Mouse (Mus musculus): ENCODE measurements around the gene Cnot6. TPM values are rescaled to one million over a fixed set of nuclear protein-coding genes. Genes with fewer than 3 reads are reported as not detected.

The Cnot6 gene
- polyA plus RNA-seq, 1 experiment from 2014 or later = 61.9 TPM

GRCm38 (mm10) chr11:49737625-49738024 lies 25.1 kb upstream of the Cnot6 start:
- no peak overlapping the region for H3K4me3 ChIP-seq
- H3K9me3 ChIP-seq = no peaks in the 10 kb centered on the region
- peak overlapping the region; percentile 37; the same call in 1 of the 2 replicates for H3K27ac ChIP-seq
- no peaks in the 10 kb centered on the region for H3K36me3 ChIP-seq
- no peaks in the 10 kb centered on the region for H3K27me3 ChIP-seq
- 23% methylated on average over 1 of the region's 1 CpGs for WGBS
- ATAC-seq (ENCODE audit: borderline replicate concordance, extremely low read depth, low FRiP score, low TSS enrichment) = peak; percentile 56; the same call in 1 of the 2 replicates
- no peak overlapping the region for H3K9ac ChIP-seq
- H3K4me1 ChIP-seq = peaks cover 12% of the 10 kb centered on the region
- H3K4me2 ChIP-seq = no peak overlapping the region

GRCm38 (mm10) chr11:49734771-49735170 lies 22.2 kb upstream of the Cnot6 start:
- no peaks in the 10 kb centered on the region for H3K27me3 ChIP-seq
- peak; percentile 37; the same call in 1 of the 2 replicates for ATAC-seq (ENCODE audit: borderline replicate concordance, extremely low read depth, low FRiP score, low TSS enrichment)
- WGBS = 41% methylated on average over 11 of the region's 11 CpGs

GRCm38 (mm10) chr11:49730275-49730948 lies 17.9 kb upstream of the Cnot6 start:
- H3K36me3 ChIP-seq = no peaks in the 10 kb centered on the region
- no peak overlapping the region for H3K9ac ChIP-seq
- no peak for ATAC-seq (ENCODE audit: borderline replicate concordance, extremely low read depth, low FRiP score, low TSS enrichment)
- no peak overlapping the region for H3K4me2 ChIP-seq
- WGBS = 64% methylated on average over 5 of the region's 5 CpGs
- H3K9me3 ChIP-seq = no peaks in the 10 kb centered on the region
- H3K27ac ChIP-seq = no peak overlapping the region
- H3K27me3 ChIP-seq = no peaks in the 10 kb centered on the region
- peaks cover 4% of the 10 kb centered on the region; the same call in 1 of the 2 replicates for H3K4me1 ChIP-seq
- no peak overlapping the region for H3K4me3 ChIP-seq

More at GRCm38 (mm10) chr11:49734771-49735170, 22.2 kb upstream of the Cnot6 start:
- Histone ChIP-seq H3K9me3 (no peaks in the 10 kb centered on the region), H3K27ac (0 out of 2 replicates have a peak overlapping the region, but pooled peaks have one; percentile 3), H3K4me3 (no peak overlapping the region), H3K4me2 (no peak overlapping the region), H3K36me3 (no peaks in the 10 kb centered on the region), H3K9ac (no peak overlapping the region), H3K4me1 (peaks cover 12% of the 10 kb centered on the region)

- Histone ChIP-seq H3K9ac (no peak overlapping the region), H3K9me3 (no peaks in the 10 kb centered on the region), H3K36me3 (no peaks in the 10 kb centered on the region), H3K4me3 (no peak overlapping the region), H3K27ac (no peak overlapping the region), H3K4me1 (no peaks in the 10 kb centered on the region), H3K27me3 (no peaks in the 10 kb centered on the region), H3K4me2 (no peak overlapping the region)
- no peak for ATAC-seq (ENCODE audit: borderline replicate concordance, extremely low read depth, low FRiP score, low TSS enrichment)
- WGBS = 7% methylated on average over 3 of the region's 3 CpGs
Observed at GRCm38 (mm10) chr11:49727877-49728276, 15.4 kb upstream of the Cnot6 start.

- Histone ChIP-seq H3K4me3 (no peak overlapping the region), H3K4me2 (no peak overlapping the region), H3K27me3 (no peaks in the 10 kb centered on the region), H3K4me1 (no peaks in the 10 kb centered on the region), H3K9ac (no peak overlapping the region), H3K36me3 (no peaks in the 10 kb centered on the region), H3K27ac (no peak overlapping the region), H3K9me3 (no peaks in the 10 kb centered on the region)
- WGBS = 43% methylated on average over 8 of the region's 8 CpGs
- ATAC-seq (ENCODE audit: borderline replicate concordance, extremely low read depth, low FRiP score, low TSS enrichment) = no peak
Observed at GRCm38 (mm10) chr11:49726800-49727199, 14.3 kb upstream of the Cnot6 start.

GRCm38 (mm10) chr11:49724676-49725075 lies 12.2 kb upstream of the Cnot6 start:
- H3K9ac ChIP-seq = no peak overlapping the region
- H3K36me3 ChIP-seq = no peaks in the 10 kb centered on the region
- no peak overlapping the region for H3K4me2 ChIP-seq
- no peaks in the 10 kb centered on the region for H3K9me3 ChIP-seq
- H3K27me3 ChIP-seq = no peaks in the 10 kb centered on the region
- ATAC-seq (ENCODE audit: borderline replicate concordance, extremely low read depth, low FRiP score, low TSS enrichment) = no peak
- WGBS = 62% methylated on average over 2 of the region's 2 CpGs
- H3K27ac ChIP-seq = no peak overlapping the region
- no peak overlapping the region for H3K4me3 ChIP-seq
- no peaks in the 10 kb centered on the region for H3K4me1 ChIP-seq

- WGBS = 74% methylated on average over 2 of the region's 2 CpGs
- H3K4me1 ChIP-seq = no peaks in the 10 kb centered on the region
- H3K4me2 ChIP-seq = no peak overlapping the region
- H3K9me3 ChIP-seq = no peaks in the 10 kb centered on the region
- no peaks in the 10 kb centered on the region for H3K27me3 ChIP-seq
- no peak overlapping the region for H3K9ac ChIP-seq
- ATAC-seq (ENCODE audit: borderline replicate concordance, extremely low read depth, low FRiP score, low TSS enrichment) = no peak
- H3K4me3 ChIP-seq = no peak overlapping the region
- no peak overlapping the region for H3K27ac ChIP-seq
- no peaks in the 10 kb centered on the region for H3K36me3 ChIP-seq
Observed at GRCm38 (mm10) chr11:49723281-49723680, 10.8 kb upstream of the Cnot6 start.

GRCm38 (mm10) chr11:49722692-49723091 lies 10.2 kb upstream of the Cnot6 start:
- Histone ChIP-seq H3K4me2 (no peak overlapping the region), H3K27me3 (no peaks in the 10 kb centered on the region), H3K27ac (no peak overlapping the region), H3K36me3 (no peaks in the 10 kb centered on the region), H3K9me3 (no peaks in the 10 kb centered on the region), H3K4me1 (no peaks in the 10 kb centered on the region), H3K4me3 (no peak overlapping the region), H3K9ac (no peak overlapping the region)
- 85% methylated on average over 6 of the region's 6 CpGs for WGBS
- no peak for ATAC-seq (ENCODE audit: borderline replicate concordance, extremely low read depth, low FRiP score, low TSS enrichment)

- Histone ChIP-seq H3K27ac (no peak overlapping the region), H3K4me3 (no peak overlapping the region), H3K27me3 (no peaks in the 10 kb centered on the region), H3K9me3 (no peaks in the 10 kb centered on the region), H3K36me3 (no peaks in the 10 kb centered on the region), H3K4me1 (no peaks in the 10 kb centered on the region), H3K9ac (no peak overlapping the region), H3K4me2 (no peak overlapping the region)
- ATAC-seq (ENCODE audit: borderline replicate concordance, extremely low read depth, low FRiP score, low TSS enrichment) = no peak
- 71% methylated on average over 1 of the region's 1 CpGs for WGBS
Observed at GRCm38 (mm10) chr11:49721358-49721757, 8.8 kb upstream of the Cnot6 start.

- no peak overlapping the region for H3K27ac ChIP-seq
- no peaks in the 10 kb centered on the region for H3K36me3 ChIP-seq
- H3K27me3 ChIP-seq = no peaks in the 10 kb centered on the region
- H3K4me1 ChIP-seq = no peaks in the 10 kb centered on the region
- no peak for ATAC-seq (ENCODE audit: borderline replicate concordance, extremely low read depth, low FRiP score, low TSS enrichment)
- no peak overlapping the region for H3K4me2 ChIP-seq
- H3K9me3 ChIP-seq = no peaks in the 10 kb centered on the region
- H3K4me3 ChIP-seq = no peak overlapping the region
- WGBS = 83% methylated on average over 8 of the region's 8 CpGs
- no peak overlapping the region for H3K9ac ChIP-seq
Observed at GRCm38 (mm10) chr11:49719466-49720151, 7.1 kb upstream of the Cnot6 start.

- 30% methylated on average over 20 of the region's 20 CpGs for WGBS
- peaks cover 26% of the 10 kb centered on the region for H3K4me1 ChIP-seq
- H3K27ac ChIP-seq = peak overlapping the region; percentile 89
- 0 out of 2 replicates have a peak, but pooled peaks cover 2% of the 10 kb centered on the region for H3K36me3 ChIP-seq
- ATAC-seq (ENCODE audit: borderline replicate concordance, extremely low read depth, low FRiP score, low TSS enrichment) = peak; percentile 9; the same call in 1 of the 2 replicates
- H3K9ac ChIP-seq = peak overlapping the region; percentile 48
- peak overlapping the region; percentile 69 for H3K4me3 ChIP-seq
- H3K4me2 ChIP-seq = peak overlapping the region; percentile 74
- no peaks in the 10 kb centered on the region for H3K27me3 ChIP-seq
- H3K9me3 ChIP-seq = no peaks in the 10 kb centered on the region
Observed at GRCm38 (mm10) chr11:49713336-49714334, 1.1 kb upstream of the Cnot6 start.
